Mouse (Mus musculus): Measurements from ENCODE around the gene Wwox. TPM values are rescaled to one million over a fixed set of nuclear protein-coding genes. Genes with fewer than 3 reads are reported as not detected.

Gene Wwox
- polyA plus RNA-seq (2015; fragmentation: Nextera tagmentation; extraction: Ambion mirVana): 11.5 and 13.7 TPM in 2 replicates

DNA sequence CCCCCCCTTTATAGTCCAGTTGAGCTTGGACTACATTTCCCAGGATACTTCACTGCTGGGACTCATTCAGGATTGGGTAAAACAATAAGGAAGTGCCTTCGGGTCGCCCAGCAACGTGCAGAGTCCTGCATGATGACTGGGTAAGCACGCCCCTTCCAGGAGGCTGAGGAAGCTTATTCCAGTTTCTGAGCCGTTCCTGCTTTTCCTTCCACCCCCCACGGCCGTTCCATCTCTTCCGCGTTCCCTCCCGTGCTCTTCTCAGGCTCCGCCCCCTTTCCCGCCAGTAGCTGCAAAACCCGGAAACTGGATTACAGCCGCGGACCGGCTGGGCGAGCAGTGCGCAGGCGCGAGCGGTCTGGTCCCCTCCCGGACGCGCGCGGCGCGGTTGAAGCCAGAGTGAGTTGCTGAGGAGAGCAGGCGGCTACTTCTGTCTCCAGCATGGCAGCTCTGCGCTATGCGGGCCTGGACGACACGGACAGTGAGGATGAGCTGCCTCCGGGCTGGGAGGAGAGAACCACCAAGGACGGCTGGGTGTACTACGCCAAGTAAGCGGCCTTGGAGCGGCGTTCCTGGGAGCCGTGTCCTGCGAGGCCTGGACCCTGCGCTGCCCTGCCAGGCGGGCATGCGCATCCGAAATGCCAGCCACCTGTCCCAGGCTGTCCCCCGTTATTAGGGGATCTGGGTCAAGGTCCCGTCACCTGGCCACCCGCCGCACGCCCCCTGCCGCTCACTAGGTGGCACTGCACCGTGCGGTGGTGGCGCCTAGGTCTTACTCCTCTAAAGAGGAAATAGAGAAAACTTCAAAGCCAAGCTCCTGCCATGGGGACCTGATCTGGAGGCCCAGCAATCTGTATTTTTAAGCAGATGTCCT lies at the start of gene Wwox:
Gene Wwox (plus strand): TSS at position 322 of the 871 bp plus-strand sequence.
- peak within 1 kb of the TSS; percentile 40; the same call in 1 of the 2 replicates for H3K27ac ChIP-seq (replicated peaks)
- peak within 1 kb of the TSS; percentile 86 for H3K4me2 ChIP-seq (replicated peaks)
- peaks cover 7% of the 10 kb centered on the region for H3K4me1 ChIP-seq
- peak within 1 kb of the TSS; percentile 64 for H3K4me3 ChIP-seq (replicated peaks)
- peak; percentile 96 for ATAC-seq (ENCODE audit: insufficient number of reproducible peaks, low FRiP score, low TSS enrichment, low read depth)
- H3K9ac ChIP-seq: peak within 1 kb of the TSS; percentile 44
- WGBS: under 1% methylated on average over 54 of the region's 54 CpGs
- H3K27me3 ChIP-seq: no peaks in the 10 kb centered on the region
- H3K36me3 ChIP-seq: no peaks in the 10 kb centered on the region
- H3K9me3 ChIP-seq (replicated peaks): no peaks in the 10 kb centered on the region

DNA sequence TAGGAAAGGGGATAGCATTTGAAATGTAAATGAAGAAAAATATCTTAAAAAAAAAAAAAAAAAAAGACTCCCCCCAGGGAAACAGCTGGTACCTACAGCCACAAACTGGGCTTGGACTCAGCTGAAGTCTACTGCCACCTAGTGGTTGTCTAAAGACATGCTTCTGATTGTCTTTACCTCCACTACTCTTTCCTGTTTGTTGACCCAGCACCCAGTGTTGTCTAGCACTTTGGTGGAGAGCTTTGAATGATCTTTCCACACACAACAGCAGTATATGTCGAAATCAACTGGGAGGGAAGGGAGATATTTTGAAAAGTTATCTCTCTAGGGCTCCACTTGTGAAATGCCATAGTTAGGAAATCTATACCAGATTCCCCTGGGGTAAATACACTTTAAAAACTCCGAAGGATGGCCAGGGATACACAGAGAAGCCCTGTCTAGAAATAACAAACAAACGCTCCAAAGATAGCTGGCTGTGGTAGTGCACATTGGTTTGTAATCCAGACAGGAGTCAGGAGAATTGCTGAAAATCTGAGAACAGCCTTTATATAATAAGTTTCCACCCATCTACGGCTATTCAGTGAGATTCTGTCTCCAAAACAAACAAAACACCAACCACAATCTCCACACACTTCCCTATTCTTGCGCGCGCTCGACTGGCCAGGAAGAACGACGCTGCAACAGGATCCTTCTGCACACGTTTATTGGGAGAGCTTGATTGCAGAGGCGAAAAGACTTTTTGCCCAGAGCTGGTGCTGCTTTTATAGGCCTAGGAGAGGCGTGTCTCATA lies 48.8 kb upstream of the Wwox start:
- Histone ChIP-seq H3K9ac (no peak overlapping the region), H3K4me3 (replicated peaks) (no peak overlapping the region), H3K9me3 (replicated peaks) (no peaks in the 10 kb centered on the region), H3K4me2 (replicated peaks) (no peak overlapping the region), H3K36me3 (no peaks in the 10 kb centered on the region), H3K27me3 (no peaks in the 10 kb centered on the region), H3K27ac (replicated peaks) (no peak overlapping the region), H3K4me1 (no peaks in the 10 kb centered on the region)
- WGBS: 80% methylated on average over 12 of the region's 13 CpGs
- no peak for ATAC-seq (ENCODE audit: insufficient number of reproducible peaks, low FRiP score, low TSS enrichment, low read depth)

DNA sequence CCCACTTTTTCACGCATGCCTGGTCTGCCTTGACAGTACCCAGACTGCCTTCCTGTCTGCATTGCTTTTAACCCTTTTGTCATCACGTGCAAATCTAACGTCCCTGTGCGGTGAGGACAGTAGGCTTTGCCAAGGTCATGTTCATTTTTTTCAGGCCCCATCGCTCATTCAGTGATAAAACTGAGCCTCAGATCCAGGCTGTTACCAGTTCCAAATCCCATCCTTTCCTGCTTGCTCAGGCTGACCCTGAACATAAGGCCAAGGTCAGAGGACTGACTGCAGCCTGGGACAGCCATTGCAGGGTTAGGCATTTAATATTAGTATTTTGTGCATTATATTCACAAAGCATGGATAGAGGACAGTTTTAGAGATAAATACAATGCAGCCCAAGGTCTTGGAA lies 41.1 kb upstream of the Wwox start:
- H3K36me3 ChIP-seq: no peaks in the 10 kb centered on the region
- H3K27ac ChIP-seq (replicated peaks): no peak overlapping the region
- no peak overlapping the region for H3K9ac ChIP-seq
- no peak for ATAC-seq (ENCODE audit: insufficient number of reproducible peaks, low FRiP score, low TSS enrichment, low read depth)
- WGBS: 90% methylated on average over 5 of the region's 5 CpGs
- H3K4me1 ChIP-seq: no peaks in the 10 kb centered on the region
- no peaks in the 10 kb centered on the region for H3K27me3 ChIP-seq
- no peak overlapping the region for H3K4me2 ChIP-seq (replicated peaks)
- H3K4me3 ChIP-seq (replicated peaks): no peak overlapping the region
- no peaks in the 10 kb centered on the region for H3K9me3 ChIP-seq (replicated peaks)

DNA sequence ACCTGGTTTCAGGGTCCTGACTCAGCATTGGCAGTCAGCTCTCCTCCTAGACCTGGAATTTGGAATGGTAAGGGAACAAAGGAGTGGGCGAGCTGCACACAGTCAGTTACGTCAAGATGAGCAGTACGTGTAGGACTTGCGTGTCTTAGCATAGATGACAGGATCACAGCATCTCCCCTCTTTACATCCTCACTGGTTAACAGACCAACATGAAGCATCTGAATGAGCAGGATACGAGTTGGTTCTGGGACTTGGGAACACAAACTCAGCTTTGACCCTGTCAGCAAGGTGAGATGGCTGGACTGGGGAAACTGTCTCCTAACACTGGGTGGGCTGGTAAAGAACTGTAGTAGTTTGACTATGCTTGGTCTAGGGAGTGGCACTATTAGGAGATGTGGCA lies 40.2 kb upstream of the Wwox start:
- 91% methylated on average over 5 of the region's 5 CpGs for WGBS
- Histone ChIP-seq H3K4me3 (replicated peaks) (no peak overlapping the region), H3K9me3 (replicated peaks) (no peaks in the 10 kb centered on the region), H3K27ac (replicated peaks) (no peak overlapping the region), H3K4me1 (no peaks in the 10 kb centered on the region), H3K4me2 (replicated peaks) (no peak overlapping the region), H3K27me3 (no peaks in the 10 kb centered on the region), H3K9ac (no peak overlapping the region), H3K36me3 (no peaks in the 10 kb centered on the region)
- ATAC-seq (ENCODE audit: insufficient number of reproducible peaks, low FRiP score, low TSS enrichment, low read depth): no peak

DNA sequence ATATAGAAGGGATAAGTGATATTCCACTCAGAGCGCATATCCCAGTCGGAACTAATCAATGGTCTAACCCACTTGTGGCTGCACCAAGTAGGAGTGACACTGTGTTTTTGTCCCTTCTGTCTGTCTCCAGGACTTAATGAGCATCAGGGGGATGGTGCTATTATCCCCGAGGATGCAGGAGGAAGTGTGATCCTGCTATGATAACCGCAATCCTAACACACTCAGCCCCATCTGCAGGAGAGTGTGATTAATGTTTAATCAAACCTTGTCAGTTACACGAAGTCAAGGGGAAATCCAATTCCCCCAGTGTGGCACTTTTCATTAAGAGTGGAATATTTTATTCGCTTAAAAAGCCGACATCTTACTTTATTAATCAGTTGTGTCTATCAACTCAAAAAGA lies 37.8 kb upstream of the Wwox start:
- Histone ChIP-seq H3K36me3 (no peaks in the 10 kb centered on the region), H3K4me2 (replicated peaks) (no peak overlapping the region), H3K27ac (replicated peaks) (no peak overlapping the region), H3K9ac (no peak overlapping the region), H3K9me3 (replicated peaks) (no peaks in the 10 kb centered on the region), H3K4me1 (no peaks in the 10 kb centered on the region), H3K4me3 (replicated peaks) (no peak overlapping the region), H3K27me3 (no peaks in the 10 kb centered on the region)
- WGBS: 63% methylated on average over 7 of the region's 7 CpGs
- no peak for ATAC-seq (ENCODE audit: insufficient number of reproducible peaks, low FRiP score, low TSS enrichment, low read depth)

DNA sequence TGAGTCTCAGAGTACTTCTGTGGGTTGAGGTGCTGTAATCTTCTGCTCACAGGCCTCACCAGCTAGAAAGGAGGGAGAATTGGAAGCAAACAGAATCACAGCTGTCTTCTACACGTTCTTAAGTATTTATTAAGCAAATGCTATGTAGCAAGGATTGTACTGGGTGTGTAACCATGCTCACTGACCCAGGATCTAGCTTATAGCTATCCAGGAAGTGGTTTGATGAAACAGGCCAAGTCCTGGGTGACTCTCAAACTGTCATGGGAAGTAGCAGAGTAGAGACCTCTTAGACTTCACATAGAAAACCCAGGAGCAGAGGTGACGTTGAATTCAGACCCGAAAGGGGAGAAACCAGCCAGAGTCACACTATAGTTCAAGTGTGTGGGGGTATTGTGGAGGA lies 28.0 kb upstream of the Wwox start:
- no peak for ATAC-seq (ENCODE audit: insufficient number of reproducible peaks, low FRiP score, low TSS enrichment, low read depth)
- H3K4me3 ChIP-seq (replicated peaks): no peak overlapping the region
- WGBS: 73% methylated on average over 3 of the region's 3 CpGs
- no peaks in the 10 kb centered on the region for H3K36me3 ChIP-seq
- no peak overlapping the region for H3K27ac ChIP-seq (replicated peaks)
- H3K9ac ChIP-seq: no peak overlapping the region
- no peaks in the 10 kb centered on the region for H3K9me3 ChIP-seq (replicated peaks)
- H3K4me1 ChIP-seq: no peaks in the 10 kb centered on the region
- H3K4me2 ChIP-seq (replicated peaks): no peak overlapping the region
- no peaks in the 10 kb centered on the region for H3K27me3 ChIP-seq

DNA sequence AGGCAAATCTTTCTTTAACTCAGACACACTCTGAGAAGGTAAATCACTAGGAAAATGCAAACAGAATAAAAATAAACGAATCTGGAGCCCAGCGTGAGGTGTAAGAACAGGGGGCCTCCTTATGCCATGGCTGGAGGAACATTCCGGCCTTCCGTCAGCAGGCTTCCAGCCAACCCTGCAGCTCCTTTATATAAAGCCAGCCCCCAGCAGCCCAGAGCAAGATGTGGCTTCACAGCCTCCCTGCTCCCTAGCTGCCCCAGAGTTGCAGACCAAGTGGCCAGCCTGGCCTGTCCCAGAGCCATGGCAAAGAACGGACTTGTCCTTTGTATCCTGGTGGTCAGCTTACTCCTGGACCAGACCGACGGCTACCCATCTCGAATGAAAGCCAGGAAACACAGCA lies 21.7 kb upstream of the Wwox start, which contains the start of gene Clec3a:
Gene Clec3a (plus strand): TSS at position 301 of the 400 bp plus-strand sequence.
- WGBS: 81% methylated on average over 8 of the region's 8 CpGs
- H3K4me2 ChIP-seq (replicated peaks): no peak within 1 kb of the TSS
- no peak within 1 kb of the TSS for H3K9ac ChIP-seq
- no peak within 1 kb of the TSS for H3K27ac ChIP-seq (replicated peaks)
- H3K4me1 ChIP-seq: no peaks in the 10 kb centered on the region
- no peak within 1 kb of the TSS for H3K4me3 ChIP-seq (replicated peaks)
- H3K9me3 ChIP-seq (replicated peaks): no peaks in the 10 kb centered on the region
- no peaks in the 10 kb centered on the region for H3K36me3 ChIP-seq
- no peak for ATAC-seq (ENCODE audit: insufficient number of reproducible peaks, low FRiP score, low TSS enrichment, low read depth)
- H3K27me3 ChIP-seq: no peaks in the 10 kb centered on the region

DNA sequence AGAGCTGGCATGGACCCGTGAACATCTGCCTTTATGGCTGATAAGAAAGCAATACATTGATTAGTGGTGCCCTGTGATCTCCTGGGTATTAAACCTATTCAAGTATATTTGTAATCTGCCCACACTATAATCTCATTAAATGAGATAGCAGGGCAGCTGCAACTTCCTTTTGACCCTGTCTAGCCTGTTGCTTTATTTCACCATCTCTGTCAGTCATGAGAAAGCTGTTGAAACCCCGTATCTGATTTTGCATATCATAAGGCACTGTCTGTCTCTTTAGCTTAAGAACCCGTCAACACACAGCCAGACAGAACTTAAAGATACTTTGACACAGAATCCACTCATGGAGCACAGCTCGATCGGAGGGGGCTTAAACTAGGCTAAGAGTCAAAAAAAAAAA lies 21.0 kb upstream of the Wwox start:
- no peak overlapping the region for H3K9ac ChIP-seq
- no peak overlapping the region for H3K4me3 ChIP-seq (replicated peaks)
- WGBS: 69% methylated on average over 5 of the region's 5 CpGs
- no peaks in the 10 kb centered on the region for H3K36me3 ChIP-seq
- ATAC-seq (ENCODE audit: insufficient number of reproducible peaks, low FRiP score, low TSS enrichment, low read depth): no peak
- no peak overlapping the region for H3K4me2 ChIP-seq (replicated peaks)
- no peaks in the 10 kb centered on the region for H3K27me3 ChIP-seq
- no peak overlapping the region for H3K27ac ChIP-seq (replicated peaks)
- no peaks in the 10 kb centered on the region for H3K9me3 ChIP-seq (replicated peaks)
- no peaks in the 10 kb centered on the region for H3K4me1 ChIP-seq

DNA sequence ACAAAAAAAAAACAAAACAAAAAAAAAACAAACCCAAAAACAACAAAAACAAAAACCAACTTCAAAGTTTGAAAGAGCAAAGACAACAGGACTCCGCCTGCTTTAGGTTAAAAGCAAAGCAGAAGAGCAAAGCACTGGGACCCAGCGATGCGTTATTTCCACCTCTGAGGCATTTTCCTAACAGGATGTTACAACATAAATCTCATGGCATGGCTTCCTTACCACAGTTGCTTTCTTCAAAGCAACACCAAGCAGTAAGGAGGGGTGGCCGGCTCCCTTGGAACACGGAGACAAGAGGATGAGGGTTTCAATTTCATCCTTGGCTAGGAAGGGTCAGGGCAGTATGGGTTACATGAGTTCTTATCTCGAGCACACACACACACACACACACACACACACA lies 20.6 kb upstream of the Wwox start:
- H3K9ac ChIP-seq: no peak overlapping the region
- no peak overlapping the region for H3K27ac ChIP-seq (replicated peaks)
- no peaks in the 10 kb centered on the region for H3K36me3 ChIP-seq
- H3K9me3 ChIP-seq (replicated peaks): no peaks in the 10 kb centered on the region
- no peaks in the 10 kb centered on the region for H3K27me3 ChIP-seq
- WGBS: 69% methylated on average over 6 of the region's 6 CpGs
- no peak for ATAC-seq (ENCODE audit: insufficient number of reproducible peaks, low FRiP score, low TSS enrichment, low read depth)
- H3K4me3 ChIP-seq (replicated peaks): no peak overlapping the region
- H3K4me1 ChIP-seq: no peaks in the 10 kb centered on the region
- no peak overlapping the region for H3K4me2 ChIP-seq (replicated peaks)

DNA sequence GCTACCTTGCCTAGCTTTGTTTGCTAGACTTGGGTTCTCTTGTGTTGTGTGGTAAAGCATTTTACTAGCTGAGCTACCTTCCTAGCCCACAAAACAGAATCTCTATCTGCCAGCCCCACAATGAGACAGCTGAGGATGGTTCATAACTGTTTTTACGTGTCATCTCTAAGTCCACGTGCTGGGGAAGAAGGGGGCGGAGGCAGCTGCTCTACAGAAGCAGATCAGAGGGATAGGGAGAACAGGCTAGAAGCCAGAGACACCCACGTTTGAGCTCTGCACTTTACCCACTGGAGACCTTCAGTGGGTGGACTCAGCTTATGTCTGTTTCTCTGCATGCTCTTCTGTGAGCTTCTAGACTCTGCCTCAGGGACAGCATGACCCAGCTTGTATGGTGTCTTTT lies 17.9 kb upstream of the Wwox start:
- H3K36me3 ChIP-seq: no peaks in the 10 kb centered on the region
- no peak overlapping the region for H3K4me3 ChIP-seq (replicated peaks)

DNA sequence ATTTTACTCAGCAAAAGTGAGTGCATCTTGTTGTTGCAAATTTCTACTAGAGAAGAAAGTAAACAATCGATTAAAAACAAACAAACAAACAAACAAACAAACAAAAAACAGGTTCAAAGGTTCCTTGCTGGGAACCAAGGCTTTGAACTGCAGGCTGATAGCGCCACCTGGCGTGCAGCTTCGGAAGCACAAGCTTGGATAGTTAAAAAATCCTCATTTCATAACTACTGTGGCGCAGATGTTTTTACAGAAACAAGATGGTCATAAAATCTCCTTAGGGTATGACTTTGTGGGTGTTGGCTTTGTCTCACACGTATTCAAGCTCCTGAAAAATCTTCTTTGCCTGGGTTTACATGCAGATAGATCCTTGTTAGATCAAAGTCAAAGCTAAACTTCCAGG lies 1.2 kb upstream of the Wwox start:
- no peak for ATAC-seq (ENCODE audit: insufficient number of reproducible peaks, low FRiP score, low TSS enrichment, low read depth)

More for the DNA sequence above, 17.9 kb upstream of the Wwox start:
- H3K4me1 ChIP-seq: no peaks in the 10 kb centered on the region
- H3K27ac ChIP-seq (replicated peaks): no peak overlapping the region
- H3K9me3 ChIP-seq (replicated peaks): no peaks in the 10 kb centered on the region
- ATAC-seq (ENCODE audit: insufficient number of reproducible peaks, low FRiP score, low TSS enrichment, low read depth): no peak
- H3K4me2 ChIP-seq (replicated peaks): no peak overlapping the region
- WGBS: 70% methylated on average over 4 of the region's 4 CpGs
- no peaks in the 10 kb centered on the region for H3K27me3 ChIP-seq
- H3K9ac ChIP-seq: no peak overlapping the region

More for the DNA sequence above, 1.2 kb upstream of the Wwox start:
- Histone ChIP-seq H3K9ac (no peak overlapping the region), H3K4me3 (replicated peaks) (no peak overlapping the region), H3K36me3 (no peaks in the 10 kb centered on the region), H3K4me1 (peaks cover 7% of the 10 kb centered on the region), H3K27me3 (no peaks in the 10 kb centered on the region), H3K27ac (replicated peaks) (no peak overlapping the region), H3K9me3 (replicated peaks) (no peaks in the 10 kb centered on the region), H3K4me2 (replicated peaks) (no peak overlapping the region)
- WGBS: 8% methylated on average over 6 of the region's 6 CpGs

All from embryonic facial prominence, embryonic 15.5 days (tissue).